Mouse (Mus musculus) heart, postnatal 14 days (tissue): Measurements from ENCODE around the gene Iqck. TPM values are rescaled to one million over a fixed set of nuclear protein-coding genes. Genes with fewer than 3 reads are reported as not detected.

Experiments used
- DNase-seq, 2 experiments: peaks; one replicate each; pipeline ENCODE4 v3.0.0; 2021 to 2022
- intact Hi-C: fragments of 180-260 bp; cut with DNase I; formaldehyde crosslinking; loops from one replicate; pipeline ENCODE4 v1.15.1; 2025
- total RNA-seq, 2 experiments: library from RNA; stranded (reverse); gene quantifications; 2 replicates each; pipeline ENCODE4 v1.2.3; 2021

Iqck gene
- total RNA-seq, 2 experiments from 2014 or later, result 0.27 to 0.60 TPM

DNA sequence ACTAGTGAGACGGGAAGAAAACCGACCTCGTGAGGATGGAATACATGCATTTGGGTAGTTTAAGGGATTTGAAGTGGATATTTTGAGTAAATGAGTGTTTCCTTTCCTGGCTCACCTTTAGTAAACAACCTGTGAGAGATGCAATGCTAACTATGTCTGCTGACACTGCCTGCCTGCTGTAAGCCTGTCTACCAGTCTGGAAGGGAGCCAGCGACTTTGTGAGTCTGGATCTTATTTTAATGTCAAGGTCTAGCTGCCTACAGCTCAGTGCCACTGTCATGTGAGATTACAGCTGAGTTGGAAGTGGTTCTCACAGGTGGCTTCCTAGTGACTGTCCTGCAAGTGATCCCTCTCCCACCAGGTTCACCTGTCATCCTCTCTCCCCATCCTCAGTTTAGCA lies 49.0 kb downstream of the Iqck start:
- intact Hi-C loops, result no loop called here
- DNase-seq, result no peak

DNA sequence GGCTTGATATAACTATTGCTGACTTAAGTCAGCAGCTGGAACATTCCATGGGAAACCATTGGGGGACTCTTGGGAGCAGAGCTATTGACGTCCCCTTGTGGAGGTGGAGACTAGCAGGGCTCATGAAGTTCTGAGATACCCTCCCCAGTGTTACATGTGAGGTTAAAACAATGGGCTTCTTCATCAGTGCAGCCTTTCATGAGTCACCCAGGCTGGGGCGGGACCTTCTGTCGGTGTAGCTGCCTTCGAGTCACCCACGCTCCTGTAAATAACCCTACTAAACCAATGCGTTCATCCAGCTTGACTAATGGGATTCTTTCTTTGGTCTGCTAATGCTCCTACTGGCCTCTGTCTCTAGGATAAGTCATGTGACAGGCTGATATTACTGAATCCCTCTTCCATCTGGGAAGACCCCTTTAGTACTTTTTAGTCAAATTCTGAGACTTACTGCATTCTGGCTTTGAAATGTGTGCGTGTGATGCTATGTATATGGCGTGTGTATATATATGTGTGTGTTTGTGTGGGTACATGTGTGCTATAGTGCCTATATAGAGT lies 53.5 kb downstream of the Iqck start:
- no peak for DNase-seq
- intact Hi-C loops, result no loop called here

DNA sequence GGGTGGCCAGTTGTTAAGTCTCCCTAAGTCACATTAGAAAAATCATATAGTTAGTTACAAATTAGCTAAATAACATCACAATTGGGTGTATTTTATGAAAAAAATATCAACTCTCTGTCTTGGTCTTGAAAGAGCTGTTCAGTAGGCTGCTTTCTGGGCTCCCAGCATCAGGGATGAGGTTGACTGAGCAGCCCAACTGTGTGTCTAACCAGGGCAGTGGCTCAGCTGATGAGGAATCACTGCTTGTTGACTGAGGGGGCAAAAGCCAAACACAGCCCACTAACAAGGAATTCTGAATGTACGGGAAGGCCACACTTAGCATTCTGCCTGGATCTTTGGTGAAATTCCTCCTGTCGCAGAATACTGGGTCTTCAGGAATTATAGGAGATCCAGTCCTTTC lies 54.9 kb downstream of the Iqck start:
- intact Hi-C loops, result no loop called here
- DNase-seq, result no peak

DNA sequence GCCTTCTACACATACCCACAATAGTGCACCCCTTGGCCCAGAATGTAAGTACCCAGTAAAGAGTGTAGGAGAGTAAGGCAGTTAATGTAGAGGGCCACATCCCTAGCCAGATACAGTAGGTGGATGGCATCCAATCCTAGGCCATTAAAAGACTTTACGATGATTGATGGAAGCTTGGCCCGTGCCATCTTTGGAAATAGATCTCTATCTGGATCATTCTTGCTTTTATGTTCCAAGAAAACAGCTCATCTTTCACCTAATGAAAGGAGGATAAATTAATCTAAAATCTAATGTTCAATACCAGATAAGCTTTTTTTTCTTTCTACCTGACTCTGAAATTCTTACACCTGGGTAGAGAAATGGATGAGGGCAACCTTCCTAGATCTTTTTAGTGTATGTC lies 55.6 kb downstream of the Iqck start:
- intact Hi-C loops, result no loop called here

DNA sequence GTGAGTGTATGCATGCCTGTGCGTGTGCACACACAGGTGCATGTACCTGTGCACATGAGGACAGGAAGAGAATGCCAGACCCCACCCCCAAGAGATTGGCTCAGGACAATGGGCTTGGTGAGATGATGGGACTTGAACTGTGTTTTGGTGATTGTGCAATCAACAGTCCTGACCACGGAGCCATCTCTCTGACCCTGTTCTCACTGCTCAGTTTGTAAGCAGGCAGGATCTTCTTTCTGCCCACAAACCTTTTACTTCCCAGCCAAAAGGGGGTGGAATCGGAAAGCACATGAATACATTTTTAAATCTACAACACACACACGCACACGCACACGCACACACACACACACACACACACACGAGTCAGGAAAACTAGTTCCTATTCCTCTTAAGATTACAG lies 56.0 kb downstream of the Iqck start:
- no peak for DNase-seq
- intact Hi-C loops, result no loop called here

More for the DNA sequence above, 55.6 kb downstream of the Iqck start:
- DNase-seq, result no peak

DNA sequence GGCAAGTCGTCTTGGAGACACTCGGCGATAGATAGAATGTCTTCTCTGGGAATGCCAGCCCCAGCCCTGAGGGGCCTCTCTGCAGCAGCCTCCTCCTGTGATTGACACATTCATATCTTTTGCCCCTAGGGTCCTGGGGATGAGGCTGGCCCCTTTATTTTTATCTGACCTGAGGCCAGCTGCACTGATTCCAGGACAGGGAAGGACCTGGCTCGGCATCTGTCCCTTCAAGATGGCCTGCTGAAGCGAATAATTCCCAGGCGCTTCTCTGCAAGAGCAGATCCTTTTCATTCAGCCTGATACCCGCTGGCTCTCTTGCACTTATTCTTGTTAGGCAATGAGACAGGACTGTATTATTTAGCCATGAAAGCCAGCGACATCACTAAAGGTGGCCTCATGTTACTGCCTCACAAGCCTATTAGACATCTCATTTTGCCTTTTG lies 56.5 kb downstream of the Iqck start:
- no peak for DNase-seq
- intact Hi-C loops, result no loop called here

DNA sequence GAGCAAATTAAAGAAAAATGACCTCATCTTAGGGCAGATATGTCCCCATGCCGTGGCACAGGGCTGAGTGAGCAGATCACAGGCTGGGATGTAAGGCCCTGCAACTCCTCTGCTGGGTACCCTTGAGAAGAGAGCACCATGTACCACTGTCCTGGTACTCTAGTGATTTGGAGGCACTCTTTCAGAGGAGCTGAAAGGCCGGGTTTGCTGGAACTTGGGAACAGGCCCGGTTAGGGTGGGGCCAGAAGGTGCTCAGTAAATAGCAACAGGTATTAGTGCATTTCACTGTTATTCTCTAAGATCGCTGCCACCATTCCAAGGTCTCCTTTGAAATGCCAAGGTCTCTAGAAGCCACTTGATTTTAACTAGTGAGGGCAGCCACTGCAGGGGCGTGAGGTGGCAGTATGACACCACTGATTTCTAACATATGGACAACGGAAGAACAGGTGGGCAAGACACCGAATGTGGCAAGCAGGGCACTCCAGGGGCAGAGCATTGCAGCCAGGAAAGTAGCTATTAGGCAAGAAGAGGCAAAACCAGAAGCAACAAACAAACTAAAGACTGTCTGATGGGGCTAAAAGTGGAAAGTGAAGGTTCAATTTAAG lies 59.1 kb downstream of the Iqck start:
- DNase-seq, result no peak
- intact Hi-C loops, result no loop called here

DNA sequence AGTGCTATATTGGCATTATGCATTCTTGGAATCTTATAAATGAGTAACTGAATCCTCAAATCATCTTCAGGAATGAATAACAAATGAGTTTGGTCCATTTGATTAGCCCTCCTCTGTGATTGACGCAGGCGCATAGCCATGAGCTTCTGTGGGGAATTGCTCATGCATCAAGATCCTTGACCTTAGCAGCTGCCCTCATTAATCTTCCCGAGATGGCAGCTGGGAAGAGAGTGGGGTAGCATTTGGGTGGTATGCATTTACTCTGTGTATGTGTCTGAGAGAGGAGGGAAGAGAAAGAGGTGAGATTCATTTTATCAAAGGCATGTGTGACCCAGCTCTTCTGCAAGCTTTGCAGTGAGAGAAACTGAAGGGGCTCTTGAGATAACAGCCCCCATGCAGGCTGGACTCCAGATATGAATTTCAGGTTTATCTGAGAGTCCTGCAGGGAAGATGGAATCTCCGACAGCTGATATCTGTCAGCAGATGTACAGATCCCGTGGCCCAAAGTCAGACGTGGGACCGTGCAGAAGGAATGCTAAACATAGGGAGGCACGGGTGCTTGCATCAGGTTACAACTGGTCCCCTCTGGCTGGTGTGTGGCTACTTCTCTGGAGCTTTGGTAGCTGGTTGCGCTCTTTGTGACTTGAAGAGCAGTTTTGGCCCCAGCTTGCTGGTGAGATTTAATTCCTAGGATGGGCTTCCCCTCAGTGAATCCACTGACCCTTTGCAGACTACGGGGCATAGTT lies 63.9 kb downstream of the Iqck start:
- intact Hi-C loops, result no loop called here
- no peak for DNase-seq

DNA sequence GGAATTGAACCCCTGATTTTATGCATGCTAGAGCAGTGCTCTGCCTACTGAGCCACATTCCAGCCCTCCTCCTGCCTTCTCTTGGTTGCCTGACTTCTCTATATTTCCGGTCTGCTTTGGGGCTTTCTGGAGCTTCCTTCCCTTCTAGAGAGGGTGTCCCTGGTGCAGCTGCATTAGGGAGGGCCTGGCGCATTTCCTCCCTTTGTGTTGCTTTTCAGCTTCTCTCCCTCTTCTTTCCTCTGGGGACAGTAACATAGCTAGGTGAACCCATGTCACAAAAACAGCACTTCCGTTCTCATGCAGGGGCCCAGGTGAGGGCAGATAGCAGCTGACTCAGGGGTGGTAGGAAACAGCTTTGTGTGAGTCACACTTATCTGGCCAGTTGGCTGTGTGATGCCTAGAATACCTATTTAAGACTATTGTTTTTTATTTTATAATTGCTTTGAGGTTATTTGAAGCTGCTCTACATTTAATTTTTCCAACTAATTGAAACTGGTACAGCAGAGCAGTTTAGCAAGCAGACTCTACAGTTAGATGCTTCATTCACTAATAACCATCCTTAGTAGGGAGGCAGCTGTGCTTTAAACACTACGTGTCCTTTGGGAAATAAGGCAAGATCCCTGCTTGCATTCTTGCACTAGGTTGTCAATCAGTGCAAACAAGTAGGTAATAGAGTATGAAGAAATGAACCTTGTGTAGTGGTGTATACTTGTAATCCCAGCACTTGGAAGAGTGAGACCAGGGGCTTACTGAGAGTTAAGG lies 67.1 kb downstream of the Iqck start:
- intact Hi-C loops, result no loop called here
- DNase-seq, result peak in 1 of 2 experiments; percentile 23

DNA sequence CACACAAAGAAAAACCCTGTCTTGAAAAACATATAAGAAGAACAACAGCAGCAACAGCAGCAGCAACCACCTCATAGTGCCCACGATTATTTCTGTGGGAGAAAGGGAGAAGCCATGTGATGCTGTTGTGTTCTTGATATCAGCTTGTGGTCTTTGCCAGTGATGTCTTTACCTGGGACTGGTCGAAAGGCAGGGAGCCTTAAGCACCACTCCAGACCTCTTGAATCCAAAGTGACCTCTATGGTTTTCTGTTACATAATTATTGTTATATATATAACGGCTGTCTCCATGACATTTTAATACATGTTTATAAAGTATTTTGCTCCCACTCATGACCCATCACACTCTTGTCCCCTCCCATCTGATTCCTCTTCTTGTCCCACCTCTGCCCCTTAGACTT lies 70.0 kb downstream of the Iqck start:
- intact Hi-C loops, result loop anchor here (2.0 to 5.0 kb wide), 2 partner anchors 68 to 69 kb away; partner anchors contain the start of genes Gprc5b, Iqck and Knop1
- DNase-seq, result no peak

DNA sequence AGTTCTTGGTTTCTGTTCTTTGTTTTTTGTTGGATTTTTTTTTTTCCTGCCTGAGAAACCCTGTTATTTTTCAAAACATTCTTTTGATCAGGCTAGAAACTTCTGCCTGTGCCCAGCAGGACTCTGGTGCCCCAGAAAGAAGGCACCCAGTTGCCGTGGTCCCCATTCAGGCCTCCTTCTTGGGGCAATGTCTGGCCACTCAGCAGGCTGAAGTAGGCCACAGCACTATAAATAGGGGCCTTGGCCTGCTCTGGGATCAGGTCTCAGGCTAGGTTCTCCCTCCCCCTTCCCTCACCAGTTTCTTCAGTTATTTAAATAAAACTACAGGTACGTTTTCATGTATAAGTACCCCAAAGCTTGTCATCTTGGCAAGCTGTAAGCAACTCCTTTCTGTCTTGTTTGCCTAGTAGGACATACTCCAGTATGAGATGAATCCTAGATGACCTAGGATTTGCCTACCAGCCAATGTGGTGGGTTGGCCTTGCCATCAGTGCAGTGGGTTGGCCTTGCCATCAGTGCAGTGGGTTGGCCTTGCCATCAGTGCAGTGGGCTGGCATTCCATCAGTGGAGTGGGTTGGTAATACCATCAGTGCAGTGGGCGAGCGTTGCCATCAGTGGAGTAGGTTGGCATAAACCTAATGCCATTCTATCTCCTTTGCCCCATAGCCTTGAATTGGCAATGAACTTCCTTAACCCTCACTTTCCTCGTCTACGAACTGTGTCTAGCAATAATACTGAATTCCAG lies 71.1 kb downstream of the Iqck start:
- intact Hi-C loops, result loop anchor here (5.0 kb wide), 1 partner anchor 69 kb away; the partner anchor contains the start of genes Iqck and Knop1

DNA sequence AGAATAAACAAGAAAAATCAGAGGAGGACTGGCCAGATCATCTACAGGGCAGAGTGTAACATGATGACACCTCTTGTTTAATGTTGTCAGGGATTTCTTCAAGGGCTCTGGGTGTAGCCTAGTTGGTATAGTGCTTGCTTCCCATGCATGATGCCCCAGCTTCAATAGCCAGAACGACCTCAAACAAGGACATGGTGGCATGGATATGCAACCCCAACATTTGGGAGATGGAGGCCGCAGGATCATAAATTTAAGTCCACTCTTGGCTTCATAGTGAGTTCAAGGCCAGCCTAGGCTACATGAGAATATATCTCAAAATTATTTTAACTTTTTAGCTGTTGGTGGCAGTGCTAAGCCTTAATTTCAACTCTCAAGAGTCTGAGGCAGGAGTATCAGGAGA lies 71.7 kb downstream of the Iqck start:
- DNase-seq, result no peak
- intact Hi-C loops, result loop anchor here (5.0 kb wide), 1 partner anchor 70 kb away; the partner anchor contains the start of genes Iqck and Knop1

More for the DNA sequence above, 71.1 kb downstream of the Iqck start:
- no peak for DNase-seq

DNA sequence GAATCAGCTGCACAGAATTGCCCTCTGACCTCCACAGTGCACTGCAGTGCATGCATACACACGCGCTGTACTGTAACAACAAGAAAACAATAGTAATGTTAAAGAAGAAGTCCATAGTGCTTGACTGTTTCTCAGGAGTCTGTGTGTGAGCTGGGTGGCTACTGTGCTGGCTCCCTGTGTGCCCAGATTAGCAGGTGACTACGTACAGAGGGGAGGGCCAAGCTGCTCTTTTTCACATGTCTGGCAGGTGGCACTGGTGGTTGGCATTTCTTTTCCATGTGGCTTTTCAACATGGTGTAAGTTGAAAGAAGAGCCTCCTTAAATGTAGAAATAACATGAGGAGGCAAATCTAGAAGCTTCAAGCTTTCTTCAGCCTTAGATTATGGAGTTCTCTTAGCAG lies 72.8 kb downstream of the Iqck start:
- DNase-seq, result no peak

DNA sequence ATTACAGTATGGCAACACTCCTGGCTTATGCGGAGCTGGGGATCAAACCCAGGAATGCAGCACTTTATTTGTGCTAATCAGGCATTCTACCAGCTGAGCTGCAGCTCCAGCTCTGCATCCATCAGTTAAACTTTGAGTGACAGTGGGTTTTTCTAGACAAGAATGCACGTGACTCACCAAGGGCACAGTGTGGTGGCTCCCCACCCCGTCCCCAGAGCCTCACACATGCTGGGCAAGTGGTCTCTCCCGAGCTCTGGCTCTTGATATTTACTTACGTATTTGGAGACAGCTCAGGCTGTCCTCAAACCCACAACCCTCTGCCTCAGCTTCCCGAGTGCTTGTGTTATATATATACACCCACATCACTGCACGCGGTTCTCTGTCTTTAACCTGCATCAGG lies 73.4 kb downstream of the Iqck start:
- intact Hi-C loops, result loop anchor here (5.0 kb wide), 1 partner anchor 72 kb away; the partner anchor contains the start of genes Iqck and Knop1

More for the DNA sequence above, 72.8 kb downstream of the Iqck start:
- intact Hi-C loops, result loop anchor here (5.0 kb wide), 1 partner anchor 71 kb away; the partner anchor contains the start of genes Iqck and Knop1

DNA sequence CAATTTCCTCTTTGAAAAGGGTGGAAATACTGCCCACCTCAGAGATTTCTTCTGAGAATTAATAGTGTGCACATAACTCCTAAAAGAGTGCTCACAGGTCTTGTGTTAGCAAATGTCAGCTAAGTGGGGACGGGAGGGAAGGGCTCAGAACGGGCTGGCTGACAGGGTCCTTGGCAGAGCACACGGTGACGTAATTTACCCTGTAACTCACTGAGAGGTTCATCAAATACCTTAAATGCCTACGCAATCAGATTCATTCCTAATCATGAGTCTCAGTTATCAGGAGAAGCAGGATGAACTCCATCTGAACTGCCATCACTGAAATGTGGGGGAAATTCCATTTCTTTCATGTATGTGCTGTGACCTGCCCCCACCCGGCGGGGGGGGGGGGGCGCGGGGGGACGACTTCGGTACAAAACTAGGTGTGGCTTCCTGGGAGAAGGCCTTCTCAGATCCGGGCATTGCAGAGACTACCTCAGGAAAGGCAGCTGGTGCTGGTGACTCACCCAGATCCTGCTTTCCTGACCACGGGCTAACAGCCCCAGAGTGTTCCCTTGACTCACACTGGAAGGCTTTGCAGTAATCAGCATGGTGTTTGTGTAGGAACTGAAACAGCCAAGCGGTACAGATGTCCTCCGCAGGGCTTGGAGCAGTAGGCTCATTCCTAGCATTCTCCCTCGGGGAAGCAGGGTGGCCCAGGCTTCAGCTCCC lies 74.2 kb downstream of the Iqck start:
- intact Hi-C loops, result loop anchor here (5.0 kb wide), 1 partner anchor 72 kb away; the partner anchor contains the start of genes Iqck and Knop1

More for the DNA sequence above, 73.4 kb downstream of the Iqck start:
- no peak for DNase-seq

DNA sequence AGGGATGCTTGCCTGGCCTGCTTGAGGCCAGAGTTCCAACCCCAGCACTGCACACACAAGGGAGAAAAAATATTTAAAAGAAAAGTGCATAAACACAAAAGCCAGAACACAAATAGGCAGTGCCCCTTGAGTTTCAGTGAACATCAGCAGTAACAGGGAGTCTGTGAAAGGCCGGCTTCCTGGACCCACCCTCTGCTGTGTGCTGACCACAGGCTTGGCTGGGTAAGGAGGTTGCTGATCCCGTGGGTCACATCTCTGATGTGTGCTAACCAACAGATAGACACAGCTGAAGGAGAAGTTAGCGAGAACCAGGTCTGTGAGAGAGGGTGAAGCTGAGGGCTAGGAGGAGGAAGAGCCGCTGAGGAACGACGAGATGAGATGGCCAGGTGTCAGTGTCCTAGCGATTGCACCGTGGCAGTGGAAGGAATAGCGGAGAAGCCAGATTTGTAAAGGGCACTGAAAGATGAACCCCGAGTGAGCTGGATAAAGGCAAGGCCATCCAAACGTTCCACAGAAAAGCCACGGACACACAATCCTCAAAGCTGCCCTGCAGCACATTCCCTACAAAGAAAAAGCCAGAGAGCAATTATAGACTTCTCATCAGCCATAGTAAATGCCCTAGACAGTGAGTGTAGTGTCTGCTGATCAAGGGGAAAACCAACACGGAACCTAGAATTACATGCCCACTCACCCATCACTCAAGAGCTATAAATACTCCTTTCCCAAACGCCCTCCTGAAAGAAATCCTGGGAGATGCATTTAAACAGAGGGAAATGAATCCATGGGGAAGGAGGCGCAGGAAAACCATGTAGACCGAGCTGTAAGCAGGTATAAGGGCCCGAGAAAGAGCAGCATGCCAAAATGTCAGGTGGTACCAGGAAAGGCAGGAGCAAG lies 76.2 kb downstream of the Iqck start:
- intact Hi-C loops, result no loop called here

More for the DNA sequence above, 74.2 kb downstream of the Iqck start:
- peak; percentile 56 to 57 for DNase-seq

DNA sequence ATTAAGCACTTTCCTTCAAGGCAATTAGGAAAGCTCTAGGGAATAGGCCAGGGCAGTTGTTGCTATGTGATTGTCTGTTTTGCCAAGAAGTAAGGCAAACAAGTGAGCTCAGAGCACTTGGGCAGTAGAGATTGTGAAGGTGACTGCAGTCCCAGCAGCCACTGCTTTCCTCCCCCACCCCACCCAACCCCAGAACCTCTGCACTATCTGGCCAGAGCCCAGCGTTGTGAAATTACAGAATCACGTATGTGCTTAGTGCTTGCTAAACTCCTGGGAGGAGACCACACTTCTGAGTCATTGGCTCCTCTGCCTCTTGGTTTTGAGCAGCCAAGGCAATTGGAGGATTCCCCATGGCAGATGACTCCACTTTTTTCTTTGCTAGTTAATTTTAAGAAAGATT lies 79.8 kb downstream of the Iqck start:
- intact Hi-C loops, result no loop called here
- DNase-seq, result peak; percentile 63 to 66

More for the DNA sequence above, 76.2 kb downstream of the Iqck start:
- no peak for DNase-seq

DNA sequence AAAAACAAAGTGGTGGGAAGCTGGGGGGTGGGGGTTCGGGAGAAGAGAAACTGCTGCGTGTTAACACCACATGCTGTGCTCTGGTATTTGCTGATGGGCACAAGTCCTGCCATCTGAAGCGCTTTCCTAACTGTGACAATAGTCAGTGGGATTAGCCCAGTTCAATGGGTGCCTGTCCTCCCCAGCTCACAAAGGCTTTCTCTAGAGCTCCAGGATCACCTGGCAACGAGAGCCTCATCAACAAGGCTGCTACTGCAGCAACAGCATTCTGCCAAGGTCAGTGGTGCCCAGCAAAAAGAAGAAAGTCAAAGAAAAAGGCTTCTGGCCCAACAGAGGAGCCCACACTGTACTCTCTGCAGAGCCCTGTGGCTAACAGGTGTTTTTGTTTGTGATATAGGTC lies 81.3 kb downstream of the Iqck start:
- no peak for DNase-seq
- intact Hi-C loops, result no loop called here
